Mouse (Mus musculus): ENCODE measurements around the gene Ttc39d.

- no peak for TF ChIP-seq CTCF (IDR thresholded peaks at IDR 0.05; ENCODE audit: control insufficient read depth, insufficient read depth, low read length)
- TF ChIP-seq POLR2A (IDR thresholded peaks at IDR 0.05; ENCODE audit: borderline replicate concordance, control insufficient read depth, low read depth, low read length), result no peak
Measured at GRCm38 (mm10) chr17:80223829-80224228, 16.6 kb downstream of the Ttc39d start.

Measured in bone marrow, adult 2 months (tissue).